Mouse (Mus musculus) kidney, postnatal 0 days (tissue): ENCODE measurements at regions not wholly inside any gene's neighbourhood (a gene's known extent, or its start where the extent isn't known, plus 50 kb on each side); places are given as distances from the start of the nearest gene placed in this dataset.
A peak's percentile ranks its signal among the peaks of the same experiment; 100 is the strongest.
"Not testable (repeated sequence)": the region's sequence is repeated elsewhere in the genome, so short reads cannot be mapped to it uniquely, and the experiment has no call there.

Experiments
- ATAC-seq: fragments of 200-750 bp; cut with Nextera tagmentation; replicated peaks from 2 replicates; pipeline ENCODE4 v1.8.0; 2017; ENCODE audit warnings: low read depth, moderate number of reproducible peaks, moderate TSS enrichment, moderate library complexity; ENCODE audit not compliant: low FRiP score
- DNase-seq: peaks from one replicate; pipeline ENCODE4 v3.0.0-alpha.2; 2016; ENCODE audit warnings: low spot score
- H3K27ac ChIP-seq: fragments of 300-500 bp; sonication (generic); 2 replicates; pipeline ENCODE4 v1.5.1; 2014; ENCODE audit warnings: mild to moderate bottlenecking
- H3K27me3 ChIP-seq: fragments of 300-500 bp; sonication (generic); 2 replicates; pipeline ENCODE4 v1.6.1; 2014; ENCODE audit warnings: low read length, mixed read lengths; ENCODE audit not compliant: insufficient read depth
- H3K36me3 ChIP-seq: fragments of 300-500 bp; sonication (generic); 2 replicates; pipeline ENCODE4 v1.6.1; 2014; ENCODE audit warnings: low read length, mixed read lengths; ENCODE audit not compliant: insufficient read depth
- H3K4me1 ChIP-seq: fragments of 300-500 bp; sonication (generic); replicated peaks from 2 replicates; pipeline ENCODE4 v1.6.1; 2014; ENCODE audit warnings: antibody characterized with exemption, low read length, mixed read lengths; ENCODE audit not compliant: insufficient read depth
- H3K4me2 ChIP-seq: fragments of 300-500 bp; sonication (generic); 2 replicates; pipeline ENCODE4 v1.6.1; 2014; ENCODE audit warnings: mild to moderate bottlenecking, low read length, moderate library complexity, mixed read lengths
- H3K4me3 ChIP-seq: fragments of 300-500 bp; sonication (generic); replicated peaks from 2 replicates; pipeline ENCODE4 v1.5.1; 2014; ENCODE audit warnings: low read depth, low read length
- H3K9ac ChIP-seq: fragments of 300-500 bp; sonication (generic); 2 replicates; pipeline ENCODE4 v1.6.1; 2014; ENCODE audit warnings: low read depth, low read length
- H3K9me3 ChIP-seq: fragments of 300-500 bp; sonication (generic); replicated peaks from 2 replicates; pipeline ENCODE4 v1.6.1; 2016; ENCODE audit warnings: low read length, inconsistent platforms, mixed read lengths
- CTCF ChIP-seq: IDR thresholded peaks from 2 replicates; pipeline ENCODE4 v1.5.1; 2016; ENCODE audit warnings: antibody characterized with exemption, low read depth, mild to moderate bottlenecking, moderate library complexity
- WGBS: fragments of 180-500 bp; shearing (Covaris S2); extraction: QIAGEN DNeasy Blood & Tissue Kit; methylation state at CpG from one replicate; pipeline ENCODE4 v1.1.7; 2014; 5-methylcytosine and 5-hydroxymethylcytosine counted together

DNA sequence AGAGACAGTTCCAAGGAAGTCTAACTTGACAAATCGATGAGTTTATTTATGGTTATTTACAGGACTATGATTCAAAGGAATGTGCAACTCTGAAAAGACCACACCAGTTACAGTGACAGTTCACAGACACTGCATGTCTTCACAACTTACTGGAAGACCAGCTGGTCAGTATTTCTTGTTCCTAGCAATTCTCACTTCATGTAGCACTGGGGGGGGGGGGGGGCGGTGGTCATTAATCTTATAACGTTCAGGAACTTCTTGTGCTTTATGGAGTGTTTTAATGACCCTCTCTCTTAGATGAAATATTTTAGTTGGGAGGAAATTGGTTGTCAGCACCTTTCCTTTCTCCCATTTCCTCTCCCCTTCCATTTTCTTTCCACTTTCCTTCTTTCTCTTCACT is 1752.1 kb upstream of the Cntnap5a start:
- no peaks in the 10 kb centered on the region for H3K4me1 ChIP-seq
- TF ChIP-seq CTCF, result no peak
- no peaks in the 10 kb centered on the region for H3K9me3 ChIP-seq
- 4% methylated on average over 3 of the region's 3 CpGs for WGBS
- no peak overlapping the region for H3K9ac ChIP-seq
- H3K27me3 ChIP-seq, result no peaks in the 10 kb centered on the region
- DNase-seq (peak; percentile 73), ATAC-seq (no peak)
- H3K36me3 ChIP-seq, result no peaks in the 10 kb centered on the region
- no peak overlapping the region for H3K4me2 ChIP-seq
- H3K4me3 ChIP-seq, result no peak overlapping the region
- H3K27ac ChIP-seq, result no peak overlapping the region

- Histone ChIP-seq H3K4me2 (no peak overlapping the region), H3K27ac (no peak overlapping the region), H3K9me3 (no peaks in the 10 kb centered on the region), H3K36me3 (no peaks in the 10 kb centered on the region), H3K27me3 (no peaks in the 10 kb centered on the region), H3K9ac (no peak overlapping the region), H3K4me1 (no peaks in the 10 kb centered on the region), H3K4me3 (no peak overlapping the region)
- 87% methylated on average over 6 of the region's 6 CpGs for WGBS
- ATAC-seq (no peak), DNase-seq (no peak)
- no peak for TF ChIP-seq CTCF
These were observed 1726.4 kb upstream of the Cntnap5a start for GRCm38 (mm10) chr1:113958016-113958751.

DNA sequence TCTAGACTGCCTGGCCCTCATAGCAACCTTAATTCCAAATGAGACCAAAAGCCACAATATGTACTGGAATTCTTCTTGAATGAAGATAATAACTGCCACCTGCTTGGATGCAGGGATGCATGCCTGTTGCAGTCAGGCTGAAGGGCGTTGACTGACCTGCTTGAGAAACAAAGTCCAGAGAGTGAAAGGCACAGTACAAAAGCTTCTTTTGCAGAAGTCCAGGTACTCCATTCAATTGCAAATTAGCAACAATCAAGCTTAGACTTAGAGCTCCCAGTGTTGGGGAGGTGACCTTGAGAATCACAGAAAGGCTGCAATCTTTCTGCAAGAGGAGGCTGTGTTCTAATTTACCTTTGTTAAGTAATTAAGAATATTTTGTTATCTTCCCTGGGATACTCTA is 1725.3 kb upstream of the Cntnap5a start:
- not testable (repeated sequence) for H3K4me3 ChIP-seq, DNase-seq, H3K9ac ChIP-seq, H3K27me3 ChIP-seq, H3K4me1 ChIP-seq, H3K36me3 ChIP-seq, H3K9me3 ChIP-seq, H3K27ac ChIP-seq, H3K4me2 ChIP-seq, ATAC-seq
- 94% methylated on average over 1 of the region's 1 CpGs for WGBS

- not testable (repeated sequence) for H3K9ac ChIP-seq, H3K36me3 ChIP-seq, H3K4me1 ChIP-seq, DNase-seq, H3K9me3 ChIP-seq, H3K27ac ChIP-seq, H3K27me3 ChIP-seq, H3K4me2 ChIP-seq, ATAC-seq, H3K4me3 ChIP-seq
- WGBS, result 60% methylated on average over 2 of the region's 2 CpGs
These were observed 1720.6 kb upstream of the Cntnap5a start for GRCm38 (mm10) chr1:113963931-113964330.

GRCm38 (mm10) chr1:113964431-113964830 is 1720.1 kb upstream of the Cntnap5a start:
- H3K36me3 ChIP-seq, result no peaks in the 10 kb centered on the region
- no peak overlapping the region for H3K27ac ChIP-seq
- H3K4me1 ChIP-seq, result no peaks in the 10 kb centered on the region
- no peaks in the 10 kb centered on the region for H3K9me3 ChIP-seq
- DNase-seq (no peak), ATAC-seq (no peak)
- no peak overlapping the region for H3K9ac ChIP-seq
- H3K4me2 ChIP-seq, result no peak overlapping the region
- H3K4me3 ChIP-seq, result no peak overlapping the region
- WGBS, result 75% methylated on average over 2 of the region's 2 CpGs
- no peaks in the 10 kb centered on the region for H3K27me3 ChIP-seq
- TF ChIP-seq CTCF, result no peak

DNA sequence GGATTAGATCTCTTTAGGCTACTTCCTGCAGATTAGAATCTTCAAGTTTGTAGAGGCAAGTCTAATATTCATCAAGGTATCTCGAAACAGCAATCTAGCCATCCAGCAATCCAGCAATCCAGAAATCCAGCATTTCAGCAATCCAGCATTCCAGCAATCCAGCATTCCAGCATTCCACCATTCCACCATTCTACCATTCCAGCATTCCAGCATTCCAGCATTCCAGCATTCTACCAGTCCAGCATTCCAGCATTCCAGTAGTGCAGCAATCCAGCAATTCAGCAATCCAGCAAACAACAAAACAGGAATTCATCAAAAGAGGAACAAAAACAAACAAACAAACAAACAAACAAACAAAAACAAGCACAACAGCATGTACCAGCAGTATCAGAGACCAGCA is 1713.9 kb upstream of the Cntnap5a start:
- peak; percentile 10 for DNase-seq
- Histone ChIP-seq H3K27ac (no peak overlapping the region), H3K27me3 (no peaks in the 10 kb centered on the region), H3K9me3 (no peaks in the 10 kb centered on the region), H3K9ac (no peak overlapping the region), H3K4me3 (no peak overlapping the region), H3K4me2 (no peak overlapping the region), H3K4me1 (no peaks in the 10 kb centered on the region), H3K36me3 (no peaks in the 10 kb centered on the region)
- TF ChIP-seq CTCF, result no peak
- ATAC-seq, result no peak
- 79% methylated on average over 1 of the region's 1 CpGs for WGBS

- no peaks in the 10 kb centered on the region for H3K27me3 ChIP-seq
- no peaks in the 10 kb centered on the region for H3K36me3 ChIP-seq
- no peak overlapping the region for H3K4me2 ChIP-seq
- no peak overlapping the region for H3K9ac ChIP-seq
- TF ChIP-seq CTCF, result no peak
- no peaks in the 10 kb centered on the region for H3K4me1 ChIP-seq
- no peak for ATAC-seq
- no peak overlapping the region for H3K27ac ChIP-seq
- H3K4me3 ChIP-seq, result no peak overlapping the region
- no peak for DNase-seq
- H3K9me3 ChIP-seq, result no peaks in the 10 kb centered on the region
These were observed 1704.4 kb upstream of the Cntnap5a start for GRCm38 (mm10) chr1:113980111-113980510.
